Mouse (Mus musculus) adrenal gland (tissue): ENCODE measurements around the gene Heatr4.

Experiments
- intact Hi-C: fragments of 180-260 bp; cut with DNase I; formaldehyde crosslinking; loops from one replicate; pipeline ENCODE4 v1.15.1; 2025

The Heatr4 gene

DNA sequence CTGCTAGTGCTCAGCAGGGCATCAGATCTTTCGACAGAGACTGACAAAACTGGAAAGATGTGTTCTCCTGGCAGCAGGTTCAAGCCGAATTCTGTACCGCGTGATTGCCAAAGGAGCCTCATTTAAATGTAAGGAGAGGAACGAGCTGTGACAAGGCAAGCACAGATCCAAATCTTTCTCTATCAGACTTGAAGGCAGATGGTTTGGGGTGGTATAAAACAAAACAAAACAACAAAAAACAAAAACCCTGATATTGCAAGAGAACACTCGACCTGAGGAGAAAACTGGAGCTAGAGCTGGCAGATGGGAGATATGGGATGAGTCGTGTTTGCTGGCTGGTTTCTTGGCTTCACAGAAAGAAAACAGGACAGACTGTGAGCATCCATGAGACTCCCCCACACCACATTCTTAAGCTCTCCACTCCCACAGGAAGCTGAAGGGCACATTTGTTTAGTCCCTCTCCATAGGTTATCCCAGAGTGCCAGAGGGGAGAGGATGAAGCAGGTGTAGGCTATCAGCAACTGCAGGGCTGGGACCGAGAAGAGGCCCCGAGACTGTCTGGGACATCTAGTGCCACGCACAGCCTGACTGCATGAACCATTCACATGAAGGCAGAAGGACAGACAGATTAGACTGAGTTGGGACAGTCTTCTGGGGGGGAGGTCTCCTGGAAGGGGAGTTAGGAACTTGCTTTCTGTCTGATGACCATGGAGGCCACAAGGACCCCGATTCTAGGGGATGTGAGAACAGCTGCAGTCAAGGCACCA, 13.9 kb upstream of the Heatr4 start:
- intact Hi-C loops, result no loop called here

DNA sequence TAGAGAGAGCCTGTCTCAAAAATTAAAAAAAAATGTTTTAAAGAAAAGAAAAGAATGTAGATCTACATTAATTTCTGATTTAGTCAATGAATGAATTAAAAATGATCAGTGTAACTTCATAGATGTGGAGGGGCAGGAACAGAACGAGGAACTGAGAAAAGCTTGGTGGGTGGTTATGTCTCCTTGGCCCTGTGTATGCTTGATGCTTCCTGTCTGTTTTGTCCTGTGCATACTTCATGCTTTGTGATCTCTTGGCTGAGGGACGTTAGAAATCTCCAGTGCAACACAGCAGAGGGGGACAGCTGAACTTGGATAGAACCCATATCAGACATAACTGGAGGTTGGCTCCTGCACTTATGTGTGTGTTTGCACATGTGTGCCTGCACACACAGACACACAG, 12.6 kb upstream of the Heatr4 start:
- intact Hi-C loops, result no loop called here

DNA sequence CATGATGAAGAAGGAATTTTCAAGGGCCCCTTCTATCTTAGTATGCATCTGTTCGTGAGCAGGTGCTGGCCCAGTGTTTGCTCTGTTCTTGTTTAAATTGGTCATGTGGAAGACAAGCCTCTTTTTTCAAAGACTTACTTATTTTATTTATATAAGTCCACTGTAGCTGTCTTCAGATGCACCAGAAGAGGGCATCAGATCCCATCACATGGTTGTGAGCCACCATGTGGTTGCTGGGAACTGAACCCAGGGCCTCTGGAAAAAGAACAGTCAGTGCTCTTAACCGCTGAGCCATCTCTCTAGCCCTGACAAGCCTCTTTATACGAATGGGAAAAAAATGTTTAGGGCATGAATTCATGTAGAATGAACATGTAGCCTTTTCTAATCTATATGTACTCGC, 4.7 kb upstream of the Heatr4 start:
- intact Hi-C loops, result no loop called here

DNA sequence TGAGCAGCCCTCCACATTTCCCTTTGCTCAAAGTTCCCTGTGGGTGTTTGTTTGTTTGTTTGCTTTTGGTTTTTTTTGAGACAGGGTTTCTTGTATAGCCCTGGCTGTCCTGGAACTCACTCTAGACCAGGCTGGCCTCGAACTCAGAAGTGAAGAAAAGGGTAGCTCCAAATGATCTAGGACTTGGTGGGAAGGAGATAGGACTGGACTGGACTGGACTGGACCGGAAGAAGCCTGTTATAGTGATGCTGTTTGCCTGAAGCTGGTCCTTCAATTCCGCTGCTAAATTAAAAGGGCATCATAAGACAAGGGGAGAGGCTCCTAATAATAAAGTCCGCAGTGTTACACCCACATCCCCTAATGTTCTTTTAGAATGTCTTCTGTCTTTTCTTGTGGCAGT, 3.8 kb upstream of the Heatr4 start:
- intact Hi-C loops, result no loop called here

- intact Hi-C loops, result no loop called here
Measured at GRCm38 (mm10) chr12:83987583-83988441, 3.2 kb upstream of the Heatr4 start, which contains the start of gene Acot2. Acot2 (plus strand) TSS chr12:83987861.

- intact Hi-C loops, result no loop called here
Measured at GRCm38 (mm10) chr12:83987242-83987582, 2.6 kb upstream of the Heatr4 start.

DNA sequence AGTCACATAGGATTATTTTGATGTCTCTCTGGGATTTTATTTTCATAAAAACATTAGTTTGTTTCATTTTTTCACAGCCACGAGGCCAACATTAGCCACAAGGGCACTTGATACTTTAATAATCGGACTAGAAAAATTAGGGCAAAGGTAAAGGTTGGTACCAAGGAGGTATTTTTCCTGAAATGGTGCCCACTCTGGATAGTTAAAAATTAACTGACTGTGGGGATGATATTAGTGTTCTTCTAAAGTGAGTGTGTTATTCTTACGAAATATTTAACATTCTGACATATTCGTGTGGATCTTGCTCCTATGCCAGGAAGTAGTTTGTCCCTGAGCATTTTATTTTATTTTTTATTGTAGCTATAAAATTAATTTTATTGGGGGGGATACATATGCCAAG, 3.0 kb downstream of the Heatr4 start:
- intact Hi-C loops, result no loop called here

GRCm38 (mm10) chr12:83978862-83979261, 5.8 kb downstream of the Heatr4 start:
- intact Hi-C loops, result no loop called here

DNA sequence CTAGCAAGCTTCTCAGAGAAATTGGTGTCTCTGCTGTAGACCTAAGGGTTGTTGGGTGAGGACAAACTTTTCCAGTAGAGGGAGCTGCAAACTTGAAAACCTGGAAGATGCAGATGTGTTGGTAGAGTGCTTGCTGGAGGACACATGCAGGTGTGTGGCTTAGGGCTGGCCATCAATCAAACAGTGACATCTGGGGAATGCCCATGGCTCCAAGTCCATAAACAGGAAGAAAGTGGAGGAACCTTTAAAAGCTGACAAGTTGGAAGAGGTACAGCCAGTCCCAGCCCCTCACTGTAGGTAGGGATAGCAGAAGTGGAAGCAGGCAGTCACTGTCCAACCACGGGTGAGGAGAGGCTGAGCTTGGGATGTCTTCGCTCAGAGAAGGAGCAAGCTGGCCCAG, 12.5 kb downstream of the Heatr4 start:
- intact Hi-C loops, result loop anchor here (2.0 kb wide), 2 partner anchors 59 to 91 kb away; no protein-coding TSS in a partner anchor

GRCm38 (mm10) chr12:83965235-83965634, 19.4 kb downstream of the Heatr4 start:
- intact Hi-C loops, result no loop called here

- intact Hi-C loops, result no loop called here
Measured at GRCm38 (mm10) chr12:83958278-83958677, 26.4 kb downstream of the Heatr4 start.

DNA sequence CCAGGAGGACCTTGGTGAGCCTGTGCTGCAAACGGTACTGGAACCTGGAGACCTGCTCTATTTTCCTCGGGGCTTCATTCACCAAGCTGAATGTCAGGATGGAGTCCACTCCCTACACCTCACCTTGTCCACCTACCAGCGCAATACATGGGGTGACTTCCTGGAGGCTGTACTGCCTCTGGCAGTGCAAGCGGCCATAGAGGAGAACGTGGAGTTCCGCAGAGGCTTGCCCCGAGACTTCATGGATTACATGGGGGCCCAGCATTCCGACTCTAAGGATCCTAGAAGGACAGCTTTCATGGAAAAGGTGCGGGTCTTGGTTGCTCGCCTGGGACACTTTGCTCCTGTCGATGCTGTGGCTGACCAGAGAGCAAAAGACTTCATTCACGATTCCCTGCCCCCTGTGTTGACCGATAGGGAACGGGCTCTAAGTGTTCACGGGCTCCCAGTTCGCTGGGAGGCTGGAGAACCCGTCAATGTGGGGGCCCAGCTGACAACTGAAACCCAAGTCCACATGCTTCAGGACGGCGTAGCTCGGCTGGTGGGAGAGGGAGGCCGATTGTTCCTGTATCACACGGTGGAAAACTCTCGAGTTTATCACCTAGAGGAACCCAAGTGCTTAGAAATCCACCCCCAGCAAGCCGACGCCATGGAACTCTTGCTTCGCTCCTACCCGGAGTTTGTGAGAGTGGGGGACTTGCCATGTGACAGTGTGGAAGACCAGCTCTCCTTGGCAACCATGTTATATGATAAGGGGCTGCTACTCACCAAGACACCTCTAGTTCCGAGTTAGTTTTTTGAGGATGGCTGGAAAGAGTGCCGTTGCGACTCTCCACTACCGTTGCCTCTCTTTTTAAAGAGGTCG, 32.7 kb downstream of the Heatr4 start:
- intact Hi-C loops, result no loop called here

- intact Hi-C loops, result no loop called here
Measured at GRCm38 (mm10) chr12:83950840-83951701, 33.6 kb downstream of the Heatr4 start.

- intact Hi-C loops, result no loop called here
Measured at GRCm38 (mm10) chr12:83950493-83950839, 34.2 kb downstream of the Heatr4 start, which contains the start of gene Riox1. Riox1 (plus strand) TSS chr12:83950608.

GRCm38 (mm10) chr12:83949776-83950492, 34.7 kb downstream of the Heatr4 start:
- intact Hi-C loops, result no loop called here

DNA sequence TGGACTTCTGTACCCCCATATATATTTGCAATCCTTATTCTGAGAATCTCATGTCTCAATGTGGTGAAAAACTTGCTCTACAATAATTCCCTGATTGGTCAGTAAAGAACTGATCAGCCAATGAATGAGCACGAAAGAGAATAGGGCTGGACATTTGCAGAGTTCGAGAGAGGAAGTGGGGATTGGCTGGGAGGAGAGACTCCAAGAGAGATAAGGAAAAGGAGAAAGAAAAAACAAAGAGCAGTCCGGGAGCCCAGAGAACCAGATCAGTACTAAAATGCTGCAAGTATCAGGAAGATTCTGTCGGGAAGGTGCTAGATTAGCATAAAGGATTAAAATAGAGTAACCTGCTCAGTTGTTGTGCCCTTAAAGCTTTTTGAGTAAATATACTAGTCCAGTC, 35.6 kb downstream of the Heatr4 start:
- intact Hi-C loops, result no loop called here

DNA sequence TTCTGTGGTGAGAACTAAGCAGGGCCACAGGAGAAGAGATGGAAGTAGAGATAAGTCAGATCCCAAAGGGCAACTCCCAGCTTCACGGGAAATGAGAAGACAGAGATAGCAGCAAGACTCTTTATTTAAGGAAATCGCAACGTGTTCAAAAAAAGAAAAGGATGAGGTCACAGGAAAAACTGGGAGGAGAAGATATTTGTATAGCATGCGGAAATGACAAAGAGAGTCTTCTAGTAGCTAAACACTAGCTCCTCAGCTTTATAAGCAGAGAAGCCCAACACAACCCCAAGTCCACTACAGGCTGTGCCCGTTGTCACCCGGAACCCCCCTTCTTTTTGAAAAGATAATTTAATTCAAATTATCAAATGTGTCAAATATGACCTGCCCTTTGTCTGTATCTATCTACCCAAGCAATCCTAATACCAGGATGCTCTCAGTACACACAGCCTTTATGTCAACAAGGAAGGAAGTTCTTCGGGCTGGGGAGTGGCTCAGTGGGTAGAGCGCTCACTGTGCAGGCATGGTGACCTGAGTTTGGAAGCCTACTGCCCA, 37.3 kb downstream of the Heatr4 start:
- intact Hi-C loops, result no loop called here

GRCm38 (mm10) chr12:83941938-83942337, 42.7 kb downstream of the Heatr4 start:
- intact Hi-C loops, result loop anchor here (5.0 kb wide), 1 partner anchor 230 kb away; no protein-coding TSS in a partner anchor

DNA sequence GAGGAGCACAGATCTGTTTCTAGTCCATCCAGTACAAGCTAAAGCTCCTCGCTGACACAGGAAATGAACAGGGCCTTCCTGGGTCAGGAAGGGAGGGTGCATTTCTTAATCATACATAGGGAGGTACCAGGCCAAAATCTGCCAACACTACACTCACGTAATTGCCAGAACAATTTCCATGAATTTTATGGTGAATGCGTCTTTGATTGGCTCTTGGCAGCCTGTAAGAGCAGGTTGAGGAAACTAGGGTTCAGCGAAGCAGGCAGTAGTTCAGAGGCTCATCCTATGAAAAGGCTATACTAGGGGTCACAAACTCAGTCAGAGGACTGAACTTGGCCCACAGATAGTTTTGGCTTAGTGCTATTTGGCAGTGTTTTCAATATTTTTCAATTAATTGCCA, 44.6 kb downstream of the Heatr4 start:
- intact Hi-C loops, result loop anchor here (5.0 kb wide), 1 partner anchor 228 kb away; no protein-coding TSS in a partner anchor

DNA sequence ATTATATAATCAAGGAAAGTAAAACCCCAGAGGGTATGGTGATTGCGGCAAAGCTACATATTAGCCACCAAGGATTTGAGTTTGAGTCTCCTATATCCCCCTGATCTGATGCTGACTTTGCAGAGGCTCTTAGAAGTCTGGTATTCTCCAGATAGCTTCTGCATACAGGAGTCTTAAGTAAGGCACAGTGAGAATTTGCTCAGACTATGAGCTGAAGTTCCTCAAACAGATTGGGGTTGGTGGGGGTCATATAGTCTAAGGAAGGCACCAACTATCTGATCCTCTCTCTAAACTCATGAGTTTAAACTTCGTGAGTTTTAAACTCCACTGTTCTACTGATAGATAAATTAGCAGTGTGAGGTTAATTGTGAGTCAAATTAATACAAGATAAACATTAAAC, 45.3 kb downstream of the Heatr4 start:
- intact Hi-C loops, result no loop called here
